Mouse (Mus musculus): ENCODE measurements at regions not wholly inside any gene's neighbourhood (a gene's known extent, or its start where the extent isn't known, plus 50 kb on each side); places are given as distances from the start of the nearest gene placed in this dataset.

GRCm38 (mm10) chr8:7653804-7654203 lies 1007.2 kb downstream of the Efnb2 start:
- intact Hi-C loops (cut with DNase I): no loop called here
- no peak for DNase-seq

Data from gastrocnemius, postnatal 36 days (tissue).